Mouse (Mus musculus) limb, embryonic 11.5 days (tissue): ENCODE data around the gene Ccdc34. TPM values are rescaled to one million over a fixed set of nuclear protein-coding genes. Genes with fewer than 3 reads are reported as not detected.

ENCODE experiments used
- ATAC-seq: fragments of 200-750 bp; cut with Nextera tagmentation; 2 replicates; pipeline ENCODE4 v1.8.0; 2017; ENCODE audit warnings: low read depth; ENCODE audit not compliant: insufficient number of reproducible peaks, low FRiP score, low TSS enrichment
- DNase-seq: peaks from one replicate; pipeline ENCODE4 v3.0.0-alpha.2; 2015; ENCODE audit warnings: low spot score
- H3K27ac ChIP-seq: fragments of 300-500 bp; sonication (generic); replicated peaks from 2 replicates; pipeline ENCODE4 v1.5.1; 2014; ENCODE audit warnings: low read depth, mild to moderate bottlenecking, low read length
- H3K27me3 ChIP-seq: fragments of 300-500 bp; sonication (generic); 2 replicates; pipeline ENCODE4 v1.6.1; 2014; ENCODE audit warnings: mild to moderate bottlenecking, low read length, mixed read lengths; ENCODE audit not compliant: control insufficient read depth, insufficient read depth
- H3K36me3 ChIP-seq: fragments of 300-500 bp; sonication (generic); 2 replicates; pipeline ENCODE4 v1.6.1; 2014; ENCODE audit warnings: mild to moderate bottlenecking, low read length, moderate library complexity, mixed read lengths; ENCODE audit not compliant: control insufficient read depth, insufficient read depth
- H3K4me1 ChIP-seq: fragments of 300-500 bp; sonication (generic); 2 replicates; pipeline ENCODE4 v1.6.1; 2014; ENCODE audit warnings: low read length, mixed read lengths; ENCODE audit not compliant: control insufficient read depth, insufficient read depth
- H3K4me2 ChIP-seq: fragments of 300-500 bp; sonication (generic); 2 replicates; pipeline ENCODE4 v1.6.1; 2014; ENCODE audit warnings: low read depth, mild to moderate bottlenecking, moderate library complexity; ENCODE audit not compliant: severe bottlenecking
- H3K4me3 ChIP-seq: fragments of 300-500 bp; sonication (generic); 2 replicates; pipeline ENCODE4 v1.5.1; 2014; ENCODE audit warnings: low read depth, low read length
- H3K9ac ChIP-seq: fragments of 300-500 bp; sonication (generic); 2 replicates; pipeline ENCODE4 v1.6.1; 2014; ENCODE audit warnings: mild to moderate bottlenecking, low read length
- H3K9me3 ChIP-seq: fragments of 300-500 bp; sonication (generic); 2 replicates; pipeline ENCODE4 v1.6.1; 2016; ENCODE audit warnings: low read length; ENCODE audit not compliant: control insufficient read depth
- WGBS: fragments of 180-500 bp; shearing (Covaris S2); extraction: QIAGEN DNeasy Blood & Tissue Kit; methylation state at CpG from one replicate; pipeline ENCODE4 v1.1.7; 2014; 5-methylcytosine and 5-hydroxymethylcytosine counted together
- polyA plus RNA-seq: library from polyadenylated mRNA; unstranded; fragments of >200 nt; fragmentation: Nextera tagmentation; extraction: Ambion mirVana; gene quantifications from 2 replicates; pipeline ENCODE4 v1.2.1, GENCODE M21; 2014

The Ccdc34 gene
- polyA plus RNA-seq, 1 experiment from 2014 or later: 68.8 TPM

- H3K4me2 ChIP-seq: no peak overlapping the region
- 0 out of 2 replicates have a peak, but pooled peaks cover 4% of the 10 kb centered on the region for H3K4me1 ChIP-seq
- H3K27ac ChIP-seq: no peak overlapping the region
- no peaks in the 10 kb centered on the region for H3K27me3 ChIP-seq
- H3K9me3 ChIP-seq: no peaks in the 10 kb centered on the region
- H3K9ac ChIP-seq: no peak overlapping the region
- no peaks in the 10 kb centered on the region for H3K36me3 ChIP-seq
- DNase-seq (no peak), ATAC-seq (no peak)
- H3K4me3 ChIP-seq: no peak overlapping the region
- 81% methylated on average over 4 of the region's 4 CpGs for WGBS
Measured at GRCm38 (mm10) chr2:110036665-110037064, 19.0 kb downstream of the Ccdc34 start.

- Histone ChIP-seq H3K27ac (no peak overlapping the region), H3K4me2 (no peak overlapping the region), H3K4me1 (0 out of 2 replicates have a peak, but pooled peaks cover 4% of the 10 kb centered on the region), H3K36me3 (no peaks in the 10 kb centered on the region), H3K4me3 (no peak overlapping the region), H3K9me3 (no peaks in the 10 kb centered on the region), H3K9ac (no peak overlapping the region), H3K27me3 (no peaks in the 10 kb centered on the region)
- ATAC-seq (no peak), DNase-seq (no peak)
- 87% methylated on average over 2 of the region's 2 CpGs for WGBS
Measured at GRCm38 (mm10) chr2:110037221-110037620, 19.6 kb downstream of the Ccdc34 start.

- DNase-seq: no peak
- no peak overlapping the region for H3K4me2 ChIP-seq
- no peaks in the 10 kb centered on the region for H3K36me3 ChIP-seq
- 87% methylated on average over 5 of the region's 5 CpGs for WGBS
- ATAC-seq: no peak
- 0 out of 2 replicates have a peak, but pooled peaks cover 4% of the 10 kb centered on the region for H3K4me1 ChIP-seq
- no peak overlapping the region for H3K9ac ChIP-seq
- H3K9me3 ChIP-seq: no peaks in the 10 kb centered on the region
- H3K27ac ChIP-seq: no peak overlapping the region
- no peaks in the 10 kb centered on the region for H3K27me3 ChIP-seq
- no peak overlapping the region for H3K4me3 ChIP-seq
Measured at GRCm38 (mm10) chr2:110038341-110038740, 20.7 kb downstream of the Ccdc34 start.

- 79% methylated on average over 5 of the region's 5 CpGs for WGBS
- ATAC-seq (no peak), DNase-seq (no peak)
- no peaks in the 10 kb centered on the region; the same call in 1 of the 2 replicates for H3K36me3 ChIP-seq
- no peaks in the 10 kb centered on the region for H3K27me3 ChIP-seq
- no peak overlapping the region for H3K4me2 ChIP-seq
- no peaks in the 10 kb centered on the region for H3K4me1 ChIP-seq
- H3K4me3 ChIP-seq: no peak overlapping the region
- no peak overlapping the region for H3K27ac ChIP-seq
- no peak overlapping the region for H3K9ac ChIP-seq
- H3K9me3 ChIP-seq: no peaks in the 10 kb centered on the region
Measured at GRCm38 (mm10) chr2:110042861-110043760, 25.5 kb downstream of the Ccdc34 start.

GRCm38 (mm10) chr2:110058424-110058823 is 40.8 kb downstream of the Ccdc34 start:
- ATAC-seq: no peak
- Histone ChIP-seq H3K4me1 (no peaks in the 10 kb centered on the region), H3K27ac (no peak overlapping the region), H3K4me2 (no peak overlapping the region), H3K9me3 (no peaks in the 10 kb centered on the region), H3K36me3 (no peaks in the 10 kb centered on the region), H3K9ac (no peak overlapping the region), H3K4me3 (no peak overlapping the region), H3K27me3 (no peaks in the 10 kb centered on the region)
- 72% methylated on average over 4 of the region's 4 CpGs for whole genome bisulfite sequencing
- DNase-seq: no peak

- DNase-seq (no peak), ATAC-seq (no peak)
- H3K9me3 ChIP-seq: no peaks in the 10 kb centered on the region
- H3K4me3 ChIP-seq: no peak overlapping the region
- H3K27me3 ChIP-seq: no peaks in the 10 kb centered on the region
- H3K36me3 ChIP-seq: no peaks in the 10 kb centered on the region
- H3K4me1 ChIP-seq: no peaks in the 10 kb centered on the region
- H3K4me2 ChIP-seq: no peak overlapping the region
- WGBS: 90% methylated on average over 1 of the region's 1 CpGs
- no peak overlapping the region for H3K27ac ChIP-seq
- no peak overlapping the region for H3K9ac ChIP-seq
Measured at GRCm38 (mm10) chr2:110063131-110063530, 45.5 kb downstream of the Ccdc34 start.

- Histone ChIP-seq H3K27ac (no peak overlapping the region), H3K9me3 (no peaks in the 10 kb centered on the region), H3K36me3 (no peaks in the 10 kb centered on the region), H3K9ac (no peak overlapping the region), H3K4me1 (no peaks in the 10 kb centered on the region), H3K4me2 (no peak overlapping the region), H3K27me3 (no peaks in the 10 kb centered on the region), H3K4me3 (no peak overlapping the region)
- ATAC-seq (no peak), DNase-seq (no peak)
Measured at GRCm38 (mm10) chr2:110068916-110069315, 51.3 kb downstream of the Ccdc34 start.

GRCm38 (mm10) chr2:110073023-110073422 is 55.4 kb downstream of the Ccdc34 start:
- Histone ChIP-seq H3K9me3 (no peaks in the 10 kb centered on the region), H3K27me3 (no peaks in the 10 kb centered on the region), H3K4me1 (no peaks in the 10 kb centered on the region), H3K4me2 (no peak overlapping the region), H3K27ac (no peak overlapping the region), H3K9ac (no peak overlapping the region), H3K4me3 (no peak overlapping the region), H3K36me3 (no peaks in the 10 kb centered on the region)
- no peak for DNase-seq
- no peak for ATAC-seq
- WGBS: 89% methylated on average over 6 of the region's 6 CpGs
